Mouse (Mus musculus) midbrain, embryonic 16.5 days (tissue): ENCODE measurements around the gene Synm. TPM values are rescaled to one million over a fixed set of nuclear protein-coding genes. Genes with fewer than 3 reads are reported as not detected.

Experiments used
- ATAC-seq: fragments of 200-750 bp; cut with Nextera tagmentation; 2 replicates; pipeline ENCODE4 v1.8.0; 2017; ENCODE audit warnings: moderate TSS enrichment
- H3K27ac ChIP-seq: fragments of 300-500 bp; sonication (generic); 2 replicates; pipeline ENCODE4 v1.5.1; 2014; ENCODE audit warnings: mild to moderate bottlenecking, low read length, mixed read lengths
- H3K27me3 ChIP-seq: fragments of 300-500 bp; sonication (generic); 2 replicates; pipeline ENCODE4 v1.6.1; 2014; ENCODE audit warnings: low read depth, low read length, mixed read lengths; ENCODE audit not compliant: control insufficient read depth, insufficient read depth
- H3K36me3 ChIP-seq: fragments of 300-500 bp; sonication (generic); 2 replicates; pipeline ENCODE4 v1.6.1; 2014; ENCODE audit warnings: mild to moderate bottlenecking, low read length, moderate library complexity, mixed read lengths; ENCODE audit not compliant: control insufficient read depth, insufficient read depth
- H3K4me1 ChIP-seq: fragments of 300-500 bp; sonication (generic); 2 replicates; pipeline ENCODE4 v1.6.1; 2014; ENCODE audit warnings: mild to moderate bottlenecking, low read length, mixed read lengths; ENCODE audit not compliant: control insufficient read depth, insufficient read depth
- H3K4me2 ChIP-seq: fragments of 300-500 bp; sonication (generic); 2 replicates; pipeline ENCODE4 v1.6.1; 2014; ENCODE audit warnings: mild to moderate bottlenecking, low read length, mixed read lengths
- H3K4me3 ChIP-seq: fragments of 300-500 bp; sonication (generic); 2 replicates; pipeline ENCODE4 v1.5.1; 2014; ENCODE audit warnings: low read depth, mild to moderate bottlenecking, low read length, moderate library complexity, mixed read lengths
- H3K9ac ChIP-seq: fragments of 300-500 bp; sonication (generic); 2 replicates; pipeline ENCODE4 v1.6.1; 2014; ENCODE audit warnings: low read depth, low read length, mixed read lengths
- H3K9me3 ChIP-seq: fragments of 300-500 bp; sonication (generic); replicated peaks from 2 replicates; pipeline ENCODE4 v1.6.1; 2014; ENCODE audit warnings: mild to moderate bottlenecking, low read length, mixed read lengths; ENCODE audit not compliant: control insufficient read depth, poor library complexity, severe bottlenecking
- WGBS: fragments of 180-500 bp; shearing (Covaris S2); extraction: QIAGEN DNeasy Blood & Tissue Kit; methylation state at CpG from one replicate; pipeline ENCODE4 v1.1.7; 2014; 5-methylcytosine and 5-hydroxymethylcytosine counted together
- polyA plus RNA-seq: library from polyadenylated mRNA; unstranded; fragments of >200 nt; fragmentation: Nextera tagmentation; extraction: Ambion mirVana; gene quantifications from 2 replicates; pipeline ENCODE4 v1.2.1, GENCODE M21; 2015

The Synm gene
- polyA plus RNA-seq, 1 experiment from 2014 or later: 4.6 TPM

- Histone ChIP-seq H3K9ac (peak overlapping the region; percentile 63), H3K4me2 (peak overlapping the region; percentile 97), H3K36me3 (no peaks in the 10 kb centered on the region), H3K27ac (peak overlapping the region; percentile 76), H3K4me1 (peaks cover 4% of the 10 kb centered on the region; the same call in 1 of the 2 replicates), H3K9me3 (no peaks in the 10 kb centered on the region), H3K4me3 (peak overlapping the region; percentile 72), H3K27me3 (peaks cover 7% of the 10 kb centered on the region)
- WGBS: 0% methylated on average over 19 of the region's 19 CpGs
- no peak for ATAC-seq
These were observed 1.1 kb downstream of the Synm start for GRCm38 (mm10) chr7:67758506-67758857.

DNA sequence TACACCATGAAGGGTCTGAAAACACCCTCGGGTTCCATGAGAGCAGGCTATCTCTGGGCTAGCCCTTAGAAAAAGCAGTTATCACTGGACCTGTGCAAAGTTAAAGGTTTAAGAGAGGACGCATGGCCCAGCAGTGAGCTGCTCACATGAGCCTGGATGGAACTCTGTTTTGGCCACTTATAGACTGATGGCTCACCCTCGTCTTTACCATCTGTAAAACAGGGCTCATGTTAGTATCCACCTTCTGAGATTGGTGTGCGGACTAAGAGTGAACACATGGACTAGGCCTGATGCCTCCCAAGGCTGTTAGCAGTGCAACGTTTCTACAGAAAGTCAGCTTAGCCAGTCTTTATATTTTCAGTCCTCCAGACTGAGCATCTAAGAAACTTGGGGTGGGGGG, 2.9 kb downstream of the Synm start:
- no peaks in the 10 kb centered on the region for H3K9me3 ChIP-seq
- no peaks in the 10 kb centered on the region for H3K36me3 ChIP-seq
- ATAC-seq: no peak
- peaks cover 7% of the 10 kb centered on the region for H3K27me3 ChIP-seq
- no peak overlapping the region for H3K27ac ChIP-seq
- 69% methylated on average over 5 of the region's 5 CpGs for WGBS
- H3K4me3 ChIP-seq: no peak overlapping the region
- H3K9ac ChIP-seq: no peak overlapping the region
- no peak overlapping the region for H3K4me2 ChIP-seq
- peaks cover 4% of the 10 kb centered on the region; the same call in 1 of the 2 replicates for H3K4me1 ChIP-seq

DNA sequence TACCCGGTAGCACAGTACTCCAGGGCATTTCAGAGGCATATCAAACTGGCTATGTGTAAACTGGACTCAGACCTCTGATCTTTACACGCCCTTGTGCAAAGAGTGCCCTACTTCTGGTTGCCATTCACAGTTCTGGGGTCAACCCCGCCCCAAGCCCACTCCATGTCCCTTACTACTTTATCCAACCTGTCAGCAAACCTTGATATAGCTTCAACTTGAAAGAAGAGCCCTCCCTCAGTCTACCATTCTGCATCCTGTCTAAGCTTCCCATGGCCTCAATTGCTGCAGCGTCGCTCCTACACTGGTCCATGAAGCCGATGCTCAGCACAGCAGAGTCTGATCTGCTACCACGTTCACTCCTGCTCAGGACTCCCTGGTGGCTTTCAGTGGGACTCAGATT, 4.2 kb downstream of the Synm start:
- no peaks in the 10 kb centered on the region for H3K9me3 ChIP-seq
- WGBS: 82% methylated on average over 7 of the region's 7 CpGs
- H3K4me3 ChIP-seq: no peak overlapping the region
- no peaks in the 10 kb centered on the region for H3K36me3 ChIP-seq
- no peak overlapping the region for H3K4me2 ChIP-seq
- H3K27me3 ChIP-seq: peaks cover 7% of the 10 kb centered on the region
- no peak overlapping the region for H3K27ac ChIP-seq
- no peak for ATAC-seq
- H3K4me1 ChIP-seq: peaks cover 4% of the 10 kb centered on the region; the same call in 1 of the 2 replicates
- H3K9ac ChIP-seq: no peak overlapping the region

DNA sequence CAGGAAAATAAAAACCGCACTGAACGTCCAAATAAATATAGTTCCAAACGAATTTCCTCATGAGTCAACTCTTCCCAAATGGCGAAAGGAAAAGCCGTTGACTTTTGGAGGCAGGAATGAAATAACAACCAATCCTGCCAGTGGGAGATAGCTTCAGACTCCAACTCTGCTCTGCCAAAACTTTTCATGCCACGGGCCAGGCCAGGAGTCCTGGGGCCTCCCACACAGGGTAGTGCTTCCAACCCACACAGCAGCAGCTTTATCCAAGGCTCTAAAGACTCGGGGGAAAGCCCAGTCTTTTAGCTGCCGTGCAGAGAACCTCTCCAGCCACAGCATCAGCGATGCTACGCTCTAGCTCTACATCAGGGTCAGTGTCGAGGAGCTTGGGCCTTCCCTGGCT, 4.9 kb downstream of the Synm start:
- H3K4me3 ChIP-seq: no peak overlapping the region
- no peaks in the 10 kb centered on the region for H3K36me3 ChIP-seq
- no peak overlapping the region for H3K27ac ChIP-seq
- H3K4me2 ChIP-seq: no peak overlapping the region
- H3K4me1 ChIP-seq: no peaks in the 10 kb centered on the region
- ATAC-seq: no peak
- no peaks in the 10 kb centered on the region for H3K9me3 ChIP-seq
- WGBS: 78% methylated on average over 11 of the region's 11 CpGs
- H3K9ac ChIP-seq: no peak overlapping the region
- peaks cover 7% of the 10 kb centered on the region for H3K27me3 ChIP-seq

GRCm38 (mm10) chr7:67749441-67750239, 9.9 kb downstream of the Synm start:
- WGBS: 73% methylated on average over 4 of the region's 4 CpGs
- H3K4me1 ChIP-seq: no peaks in the 10 kb centered on the region
- no peak overlapping the region for H3K27ac ChIP-seq
- no peak for ATAC-seq
- no peaks in the 10 kb centered on the region for H3K27me3 ChIP-seq
- H3K9me3 ChIP-seq: no peaks in the 10 kb centered on the region
- no peak overlapping the region for H3K4me2 ChIP-seq
- H3K4me3 ChIP-seq: no peak overlapping the region
- H3K36me3 ChIP-seq: no peaks in the 10 kb centered on the region
- no peak overlapping the region for H3K9ac ChIP-seq

DNA sequence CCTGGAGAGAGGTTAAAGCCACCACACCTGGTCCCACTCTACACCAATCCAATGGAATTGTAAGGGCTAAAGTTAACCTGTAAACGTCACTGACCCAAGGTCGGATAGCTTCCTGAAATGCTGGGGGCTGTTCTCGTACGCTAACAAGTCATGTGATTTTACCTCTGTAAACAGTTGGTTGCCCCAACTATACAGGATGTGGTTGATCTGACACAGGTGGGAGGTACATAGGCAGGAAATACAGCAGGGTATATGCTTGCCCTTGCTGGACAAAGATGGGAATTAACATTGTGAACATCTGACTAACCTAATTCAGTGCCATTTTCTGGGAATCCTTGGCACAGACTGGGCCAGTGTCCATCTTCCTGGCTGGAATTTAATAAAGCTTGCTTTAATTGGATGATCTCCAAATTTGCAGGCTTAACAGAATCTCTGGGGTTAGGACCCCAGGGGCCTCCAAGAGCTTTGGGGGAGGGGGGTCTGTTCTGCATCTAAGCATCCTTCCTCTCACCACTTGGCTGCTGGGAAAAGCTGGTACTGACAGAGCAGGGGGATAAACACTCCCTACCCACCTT, 11.7 kb downstream of the Synm start:
- Histone ChIP-seq H3K4me1 (no peaks in the 10 kb centered on the region), H3K9ac (no peak overlapping the region), H3K9me3 (no peaks in the 10 kb centered on the region), H3K4me2 (no peak overlapping the region), H3K27ac (no peak overlapping the region), H3K4me3 (no peak overlapping the region), H3K27me3 (no peaks in the 10 kb centered on the region), H3K36me3 (no peaks in the 10 kb centered on the region)
- ATAC-seq: no peak
- WGBS: 92% methylated on average over 4 of the region's 4 CpGs

DNA sequence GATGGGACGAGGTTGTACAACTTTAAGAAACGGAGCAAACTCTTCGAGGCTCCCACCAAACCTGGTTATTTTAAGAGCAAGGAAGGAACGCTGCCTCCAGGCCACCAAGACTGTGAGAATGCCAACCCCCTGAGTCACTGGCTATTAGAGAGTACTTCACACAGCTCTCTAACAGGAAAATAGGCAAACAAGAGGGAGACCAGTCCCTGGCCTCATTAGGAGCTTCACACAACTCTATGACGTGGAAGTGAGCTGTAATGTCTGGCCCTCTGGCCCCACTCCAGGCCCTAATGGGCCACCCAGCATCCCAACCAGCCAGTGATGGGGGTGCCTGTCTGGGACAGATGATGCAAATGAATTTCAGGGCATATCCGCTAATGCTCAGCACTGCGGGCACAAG, 17.8 kb downstream of the Synm start:
- no peak for ATAC-seq
- no peak overlapping the region for H3K4me2 ChIP-seq
- WGBS: 87% methylated on average over 7 of the region's 7 CpGs
- no peak overlapping the region for H3K27ac ChIP-seq
- no peak overlapping the region for H3K4me3 ChIP-seq
- H3K9me3 ChIP-seq: no peaks in the 10 kb centered on the region
- H3K9ac ChIP-seq: no peak overlapping the region
- no peaks in the 10 kb centered on the region for H3K4me1 ChIP-seq
- no peaks in the 10 kb centered on the region for H3K36me3 ChIP-seq
- H3K27me3 ChIP-seq: no peaks in the 10 kb centered on the region

- Histone ChIP-seq H3K27ac (no peak overlapping the region), H3K4me2 (no peak overlapping the region), H3K9ac (no peak overlapping the region), H3K4me1 (no peaks in the 10 kb centered on the region), H3K36me3 (no peaks in the 10 kb centered on the region), H3K27me3 (no peaks in the 10 kb centered on the region), H3K4me3 (no peak overlapping the region), H3K9me3 (no peaks in the 10 kb centered on the region)
- no peak for ATAC-seq
- 89% methylated on average over 5 of the region's 5 CpGs for WGBS
These were observed 18.7 kb downstream of the Synm start for GRCm38 (mm10) chr7:67740796-67741195.

DNA sequence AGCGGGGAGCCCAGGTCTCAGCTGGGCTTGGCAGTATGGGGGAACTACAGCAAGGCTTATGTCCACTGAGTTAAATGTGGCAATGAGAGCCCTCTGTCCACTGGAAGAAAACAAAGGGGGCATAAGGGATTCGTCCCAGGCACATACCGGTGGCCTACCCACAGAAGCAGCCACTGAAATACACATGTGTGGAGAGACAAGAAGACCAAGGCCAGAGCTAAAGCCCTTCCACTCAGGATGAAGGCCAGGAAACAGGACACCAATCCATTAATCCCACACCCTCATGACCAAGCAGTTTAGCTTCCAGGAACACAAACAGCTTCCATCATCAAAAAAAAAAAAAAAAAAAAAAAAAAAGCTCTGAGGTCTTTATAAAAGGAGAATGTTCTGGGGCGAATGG, 19.2 kb downstream of the Synm start:
- Histone ChIP-seq H3K4me2 (no peak overlapping the region), H3K9ac (no peak overlapping the region), H3K4me1 (no peaks in the 10 kb centered on the region), H3K4me3 (no peak overlapping the region), H3K27me3 (no peaks in the 10 kb centered on the region), H3K36me3 (no peaks in the 10 kb centered on the region), H3K27ac (no peak overlapping the region), H3K9me3 (no peaks in the 10 kb centered on the region)
- no peak for ATAC-seq
- WGBS: 93% methylated on average over 4 of the region's 4 CpGs
